Mouse (Mus musculus): Measurements from ENCODE around the gene Met. TPM values are rescaled to one million over a fixed set of nuclear protein-coding genes. Genes with fewer than 3 reads are reported as not detected.

Gene Met
- polyA plus RNA-seq, 1 experiment from 2014 or later = 4.9 TPM

- Histone ChIP-seq H3K27ac (no peak overlapping the region), H3K36me3 (no peaks in the 10 kb centered on the region), H3K4me2 (replicated peaks) (no peak overlapping the region), H3K27me3 (no peaks in the 10 kb centered on the region), H3K4me1 (peaks cover 11% of the 10 kb centered on the region; the same call in 1 of the 2 replicates), H3K9me3 (no peaks in the 10 kb centered on the region), H3K9ac (no peak overlapping the region), H3K4me3 (no peak overlapping the region)
- WGBS = 66% methylated on average over 1 of the region's 1 CpGs
- no peak for ATAC-seq (ENCODE audit: insufficient number of reproducible peaks, insufficient read depth, low FRiP score, low TSS enrichment)
Observed at GRCm38 (mm10) chr6:17495413-17495812, 31.8 kb downstream of the Met start.

GRCm38 (mm10) chr6:17497366-17497765, 33.8 kb downstream of the Met start:
- peaks cover 11% of the 10 kb centered on the region; the same call in 1 of the 2 replicates for H3K4me1 ChIP-seq
- WGBS = 45% methylated on average over 4 of the region's 4 CpGs
- no peaks in the 10 kb centered on the region for H3K27me3 ChIP-seq
- H3K27ac ChIP-seq = no peak overlapping the region
- ATAC-seq (ENCODE audit: insufficient number of reproducible peaks, insufficient read depth, low FRiP score, low TSS enrichment) = no peak
- no peak overlapping the region for H3K9ac ChIP-seq
- no peak overlapping the region for H3K4me3 ChIP-seq
- no peak overlapping the region for H3K4me2 ChIP-seq (replicated peaks)
- no peaks in the 10 kb centered on the region for H3K9me3 ChIP-seq
- no peaks in the 10 kb centered on the region for H3K36me3 ChIP-seq

- H3K9ac ChIP-seq = no peak overlapping the region
- no peak for ATAC-seq (ENCODE audit: insufficient number of reproducible peaks, insufficient read depth, low FRiP score, low TSS enrichment)
Observed at GRCm38 (mm10) chr6:17498801-17499200, 35.2 kb downstream of the Met start.

GRCm38 (mm10) chr6:17501440-17501839, 37.8 kb downstream of the Met start:
- no peak overlapping the region for H3K9ac ChIP-seq
- ATAC-seq (ENCODE audit: insufficient number of reproducible peaks, insufficient read depth, low FRiP score, low TSS enrichment) = no peak
- WGBS = 86% methylated on average over 4 of the region's 4 CpGs
- H3K4me3 ChIP-seq = no peak overlapping the region
- no peaks in the 10 kb centered on the region for H3K27me3 ChIP-seq
- peaks cover 11% of the 10 kb centered on the region; the same call in 1 of the 2 replicates for H3K4me1 ChIP-seq
- H3K4me2 ChIP-seq (replicated peaks) = no peak overlapping the region
- H3K27ac ChIP-seq = no peak overlapping the region
- no peaks in the 10 kb centered on the region for H3K36me3 ChIP-seq
- no peaks in the 10 kb centered on the region for H3K9me3 ChIP-seq

More at GRCm38 (mm10) chr6:17498801-17499200, 35.2 kb downstream of the Met start:
- Histone ChIP-seq H3K27me3 (no peaks in the 10 kb centered on the region), H3K4me2 (replicated peaks) (no peak overlapping the region), H3K4me1 (peaks cover 11% of the 10 kb centered on the region; the same call in 1 of the 2 replicates), H3K4me3 (no peak overlapping the region), H3K27ac (no peak overlapping the region), H3K9me3 (no peaks in the 10 kb centered on the region), H3K36me3 (no peaks in the 10 kb centered on the region)
- 67% methylated on average over 8 of the region's 8 CpGs for WGBS

- Histone ChIP-seq H3K4me2 (replicated peaks) (no peak overlapping the region), H3K9me3 (no peaks in the 10 kb centered on the region), H3K27me3 (no peaks in the 10 kb centered on the region), H3K4me1 (peaks cover 3% of the 10 kb centered on the region; the same call in 1 of the 2 replicates), H3K4me3 (no peak overlapping the region), H3K36me3 (no peaks in the 10 kb centered on the region), H3K9ac (no peak overlapping the region), H3K27ac (no peak overlapping the region)
- no peak for ATAC-seq (ENCODE audit: insufficient number of reproducible peaks, insufficient read depth, low FRiP score, low TSS enrichment)
- WGBS = 77% methylated on average over 1 of the region's 1 CpGs
Observed at GRCm38 (mm10) chr6:17502311-17502710, 38.7 kb downstream of the Met start.

- no peak for ATAC-seq (ENCODE audit: insufficient number of reproducible peaks, insufficient read depth, low FRiP score, low TSS enrichment)
- H3K9ac ChIP-seq = no peak overlapping the region
- no peaks in the 10 kb centered on the region for H3K36me3 ChIP-seq
- no peak overlapping the region for H3K27ac ChIP-seq
- H3K27me3 ChIP-seq = no peaks in the 10 kb centered on the region
- H3K4me2 ChIP-seq (replicated peaks) = no peak overlapping the region
- H3K4me3 ChIP-seq = no peak overlapping the region
- H3K4me1 ChIP-seq = no peaks in the 10 kb centered on the region
- WGBS = 53% methylated on average over 3 of the region's 3 CpGs
- no peaks in the 10 kb centered on the region for H3K9me3 ChIP-seq
Observed at GRCm38 (mm10) chr6:17503724-17504123, 40.1 kb downstream of the Met start.

- Histone ChIP-seq H3K27ac (no peak overlapping the region), H3K27me3 (no peaks in the 10 kb centered on the region), H3K36me3 (no peaks in the 10 kb centered on the region), H3K4me1 (no peaks in the 10 kb centered on the region), H3K4me2 (replicated peaks) (no peak overlapping the region), H3K9ac (no peak overlapping the region), H3K4me3 (no peak overlapping the region), H3K9me3 (no peaks in the 10 kb centered on the region)
- 60% methylated on average over 3 of the region's 3 CpGs for WGBS
- ATAC-seq (ENCODE audit: insufficient number of reproducible peaks, insufficient read depth, low FRiP score, low TSS enrichment) = no peak
Observed at GRCm38 (mm10) chr6:17505530-17505929, 41.9 kb downstream of the Met start.

- WGBS = 90% methylated on average over 2 of the region's 2 CpGs
Observed at GRCm38 (mm10) chr6:17506831-17507230, 43.2 kb downstream of the Met start.

GRCm38 (mm10) chr6:17508184-17508583, 44.6 kb downstream of the Met start:
- Histone ChIP-seq H3K9ac (no peak overlapping the region), H3K4me1 (no peaks in the 10 kb centered on the region), H3K4me2 (replicated peaks) (no peak overlapping the region), H3K27ac (no peak overlapping the region), H3K27me3 (no peaks in the 10 kb centered on the region), H3K9me3 (no peaks in the 10 kb centered on the region), H3K4me3 (no peak overlapping the region), H3K36me3 (no peaks in the 10 kb centered on the region)
- no peak for ATAC-seq (ENCODE audit: insufficient number of reproducible peaks, insufficient read depth, low FRiP score, low TSS enrichment)
- 79% methylated on average over 5 of the region's 5 CpGs for WGBS

More at GRCm38 (mm10) chr6:17506831-17507230, 43.2 kb downstream of the Met start:
- Histone ChIP-seq H3K4me2 (replicated peaks) (no peak overlapping the region), H3K36me3 (no peaks in the 10 kb centered on the region), H3K9me3 (no peaks in the 10 kb centered on the region), H3K4me3 (no peak overlapping the region), H3K9ac (no peak overlapping the region), H3K27me3 (no peaks in the 10 kb centered on the region), H3K4me1 (no peaks in the 10 kb centered on the region), H3K27ac (no peak overlapping the region)
- ATAC-seq (ENCODE audit: insufficient number of reproducible peaks, insufficient read depth, low FRiP score, low TSS enrichment) = no peak

GRCm38 (mm10) chr6:17508604-17509372, 45.2 kb downstream of the Met start:
- H3K27ac ChIP-seq = no peak overlapping the region
- 86% methylated on average over 9 of the region's 9 CpGs for whole genome bisulfite sequencing
- H3K4me2 ChIP-seq (replicated peaks) = no peak overlapping the region
- no peak overlapping the region for H3K9ac ChIP-seq
- no peak overlapping the region for H3K4me3 ChIP-seq
- no peaks in the 10 kb centered on the region for H3K36me3 ChIP-seq
- no peaks in the 10 kb centered on the region for H3K9me3 ChIP-seq
- no peaks in the 10 kb centered on the region for H3K27me3 ChIP-seq
- no peak for ATAC-seq (ENCODE audit: insufficient number of reproducible peaks, insufficient read depth, low FRiP score, low TSS enrichment)
- no peaks in the 10 kb centered on the region for H3K4me1 ChIP-seq

- whole genome bisulfite sequencing = 92% methylated on average over 15 of the region's 15 CpGs
- Histone ChIP-seq H3K4me3 (no peak overlapping the region), H3K9me3 (no peaks in the 10 kb centered on the region), H3K36me3 (no peaks in the 10 kb centered on the region), H3K9ac (no peak overlapping the region), H3K4me1 (peaks cover 12% of the 10 kb centered on the region; the same call in 1 of the 2 replicates), H3K27ac (no peak overlapping the region), H3K4me2 (replicated peaks) (no peak overlapping the region), H3K27me3 (no peaks in the 10 kb centered on the region)
- ATAC-seq (ENCODE audit: insufficient number of reproducible peaks, insufficient read depth, low FRiP score, low TSS enrichment) = no peak
Observed at GRCm38 (mm10) chr6:17513381-17513780, 49.8 kb downstream of the Met start.

GRCm38 (mm10) chr6:17515775-17516460, 52.3 kb downstream of the Met start:
- Histone ChIP-seq H3K9ac (no peak overlapping the region), H3K36me3 (no peaks in the 10 kb centered on the region), H3K27ac (0 out of 2 replicates have a peak overlapping the region, but pooled peaks have one; percentile 1), H3K4me1 (peaks cover 12% of the 10 kb centered on the region; the same call in 1 of the 2 replicates), H3K9me3 (no peaks in the 10 kb centered on the region), H3K27me3 (no peaks in the 10 kb centered on the region), H3K4me2 (replicated peaks) (no peak overlapping the region), H3K4me3 (no peak overlapping the region)
- 25% methylated on average over 7 of the region's 7 CpGs for WGBS
- 0 out of 2 replicates have a peak, but pooled peaks have one; percentile 77 for ATAC-seq (ENCODE audit: insufficient number of reproducible peaks, insufficient read depth, low FRiP score, low TSS enrichment)
